Mouse (Mus musculus) testis, postnatal 10 days (tissue): ENCODE results near the gene Tuba1b.

Experiments
- DNase-seq: peaks from one replicate; pipeline ENCODE4 v3.0.0; 2021; ENCODE audit warnings: low spot score

The Tuba1b gene

GRCm38 (mm10) chr15:98891198-98891742, 43.1 kb downstream of the Tuba1b start:
- no peak for DNase-seq

DNA sequence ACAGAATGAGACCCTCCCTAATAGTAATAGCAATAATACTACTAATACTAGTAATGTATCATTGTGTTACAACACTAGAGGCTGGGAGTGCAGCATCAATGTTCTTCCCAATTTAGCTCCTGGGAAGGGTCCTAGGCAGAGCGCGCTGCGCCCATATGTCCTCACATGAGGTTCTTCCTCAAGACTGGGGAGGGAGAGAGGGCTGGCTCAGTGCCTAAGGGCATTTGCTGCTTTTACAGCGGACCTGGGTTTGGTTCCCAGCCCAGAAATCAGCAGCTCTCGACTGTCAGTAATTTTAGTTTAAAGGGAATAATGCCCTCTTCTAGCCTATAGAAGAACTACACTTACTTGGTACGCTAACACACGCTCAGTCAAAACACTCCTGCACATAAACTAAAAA, 46.8 kb downstream of the Tuba1b start:
- no peak for DNase-seq

GRCm38 (mm10) chr15:98886667-98887387, 47.5 kb downstream of the Tuba1b start:
- no peak for DNase-seq

DNA sequence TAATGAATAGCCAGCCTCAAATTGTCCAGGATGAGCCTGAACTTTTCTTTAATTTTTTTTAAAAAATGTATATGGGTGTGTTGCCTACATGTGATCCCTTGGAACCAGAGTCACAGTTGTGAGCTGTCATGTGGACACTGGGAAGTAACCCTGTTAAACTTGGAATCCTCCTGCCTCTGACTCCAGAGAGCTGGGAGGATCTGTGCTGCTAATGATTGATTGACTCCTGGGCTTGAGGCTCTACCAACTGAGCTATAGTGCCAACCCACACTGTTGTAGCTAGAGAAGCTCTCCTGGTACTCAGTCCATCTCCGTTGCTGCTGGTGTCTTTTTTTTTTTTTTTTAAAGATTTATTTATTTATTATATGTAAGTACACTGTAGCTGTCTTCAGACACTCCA, 50.3 kb downstream of the Tuba1b start:
- DNase-seq, result no peak

GRCm38 (mm10) chr15:98883661-98884060, 50.7 kb downstream of the Tuba1b start:
- no peak for DNase-seq

GRCm38 (mm10) chr15:98881656-98882008, 52.7 kb downstream of the Tuba1b start:
- DNase-seq, result no peak
